ENCODE assay signal across 8 mouse cellular contexts in the genomic region with DNA sequence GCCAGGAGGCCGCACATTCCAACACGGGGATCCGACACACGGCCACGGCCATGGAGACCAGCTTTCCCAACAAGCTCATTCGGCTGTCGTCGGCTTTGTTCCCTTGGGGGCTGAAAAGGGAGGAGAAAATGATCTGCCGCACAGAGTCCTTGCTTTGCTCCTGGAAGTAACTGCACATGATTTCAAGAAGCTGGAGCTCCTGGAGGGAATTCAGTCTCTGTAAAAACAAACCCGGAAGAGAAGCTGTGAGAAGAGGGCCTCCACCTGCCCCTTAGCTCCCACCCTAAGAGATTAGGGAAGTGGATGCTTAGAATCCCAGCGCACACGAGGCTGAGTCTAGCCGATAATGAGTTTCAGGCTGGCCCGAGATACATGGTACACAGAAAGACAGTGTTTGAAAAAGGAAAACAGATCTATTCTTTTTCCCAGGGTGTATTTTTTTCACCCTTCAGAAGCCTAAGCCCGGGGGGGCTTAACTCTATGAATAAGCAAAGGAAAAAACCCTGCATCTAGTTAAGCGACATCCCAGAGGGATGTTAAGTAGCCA. TPM values are rescaled to one million over a fixed set of nuclear protein-coding genes. Genes with fewer than 3 reads are reported as not detected.
A peak's percentile ranks its signal among the peaks of the same experiment; 100 is the strongest.
DNase-seq lines count a peak whose midpoint lies in the region; ATAC-seq and TF ChIP-seq lines count a peak whose summit lies in the region.

No protein-coding gene starts in this region.

- peaks cover 20% of the 10 kb centered on the region for H3K4me1 ChIP-seq in embryonic facial prominence, embryonic 15.5 days
- H3K4me1 ChIP-seq in limb, embryonic 13.5 days = peaks cover 15% of the 10 kb centered on the region
- H3K4me1 ChIP-seq in olfactory bulb, adult 2 months (ENCODE audit: control insufficient read depth, insufficient read depth, low read length) = peaks cover 15% of the 10 kb centered on the region

- TF ChIP-seq CTCF in olfactory bulb, adult 2 months (IDR thresholded peaks at IDR 0.05; ENCODE audit: insufficient read depth, low read depth, low read length) = no peak

- 2% methylated on average over 16 of the region's 16 CpGs for WGBS in embryonic facial prominence, embryonic 15.5 days
- 4% methylated on average over 16 of the region's 16 CpGs for WGBS in limb, embryonic 13.5 days
- 3% methylated on average over 16 of the region's 16 CpGs for WGBS in olfactory bulb, adult 2 months

- peak overlapping the region; percentile 83 for H3K9ac ChIP-seq in embryonic facial prominence, embryonic 15.5 days
- H3K9ac ChIP-seq in limb, embryonic 13.5 days = peak overlapping the region; percentile 95

- no peak overlapping the region; the same call in 1 of the 2 replicates for H3K27ac ChIP-seq in embryonic facial prominence, embryonic 15.5 days (replicated peaks)
- H3K27ac ChIP-seq in limb, embryonic 13.5 days = peak overlapping the region; percentile 82; the same call in 1 of the 2 replicates
- no peak overlapping the region for H3K27ac ChIP-seq in olfactory bulb, adult 2 months (ENCODE audit: insufficient read depth, low read depth, low read length)

- peak overlapping the region; percentile 80 for H3K4me2 ChIP-seq in embryonic facial prominence, embryonic 15.5 days (replicated peaks)
- H3K4me2 ChIP-seq in limb, embryonic 13.5 days (replicated peaks) = peak overlapping the region; percentile 82

- TF ChIP-seq POLR2A in olfactory bulb, adult 2 months (IDR thresholded peaks at IDR 0.05; ENCODE audit: insufficient read depth, low read depth, low read length) = no peak

- H3K4me3 ChIP-seq in embryonic facial prominence, embryonic 15.5 days (replicated peaks) = peak overlapping the region; percentile 91
- H3K4me3 ChIP-seq in limb, embryonic 13.5 days = peak overlapping the region; percentile 89
- peak overlapping the region; percentile 82 for H3K4me3 ChIP-seq in olfactory bulb, adult 2 months (ENCODE audit: insufficient read depth, low read depth, low read length)

- no peak for ATAC-seq in embryonic facial prominence, embryonic 15.5 days (ENCODE audit: insufficient number of reproducible peaks, low FRiP score, low TSS enrichment, low read depth)
- no peak for ATAC-seq in limb, embryonic 13.5 days (ENCODE audit: low FRiP score, low read depth)

- H3K9me3 ChIP-seq in embryonic facial prominence, embryonic 15.5 days (replicated peaks) = no peaks in the 10 kb centered on the region
- H3K9me3 ChIP-seq in limb, embryonic 13.5 days = no peaks in the 10 kb centered on the region

- no peaks in the 10 kb centered on the region for H3K27me3 ChIP-seq in embryonic facial prominence, embryonic 15.5 days
- no peaks in the 10 kb centered on the region for H3K27me3 ChIP-seq in limb, embryonic 13.5 days

- peaks cover 66% of the 10 kb centered on the region for H3K36me3 ChIP-seq in embryonic facial prominence, embryonic 15.5 days
- peaks cover 70% of the 10 kb centered on the region for H3K36me3 ChIP-seq in limb, embryonic 13.5 days

- DNase-seq in retina, embryonic 14.5 days (ENCODE audit: low spot score) = peak; percentile 36
- DNase-seq in retina, postnatal 1 day = no peak
- no peak for DNase-seq in right cerebral cortex, postnatal 4 days
- DNase-seq in thymus, postnatal 25 days = no peak
- DNase-seq in natural killer cell, adult 2 months (ENCODE audit: low spot score in 2 of 2) = no peak

RNA-seq across cellular contexts. Expression of a gene that starts 0.9 kb away (rescaled TPM):
- polyA plus RNA-seq in embryonic facial prominence, embryonic 15.5 days (2015; fragmentation: Nextera tagmentation; extraction: Ambion mirVana) = 33.1 and 33.7 TPM in 2 replicates
- 37.8 and 37.9 TPM in 2 replicates for polyA plus RNA-seq in limb, embryonic 13.5 days (2015; fragmentation: Nextera tagmentation; extraction: Ambion mirVana)
- polyA plus RNA-seq in olfactory bulb, adult 2 months (2012; ENCODE audit: insufficient read depth, insufficient read length, low replicate concordance, missing spikeins) = not detected in 2 replicates

RNA-seq across cellular contexts. Expression of a gene that starts 14.8 kb away (rescaled TPM):
- polyA plus RNA-seq in embryonic facial prominence, embryonic 15.5 days (2015; fragmentation: Nextera tagmentation; extraction: Ambion mirVana) = 74.6 and 77.8 TPM in 2 replicates
- 84.4 and 94.9 TPM in 2 replicates for polyA plus RNA-seq in limb, embryonic 13.5 days (2015; fragmentation: Nextera tagmentation; extraction: Ambion mirVana)
- polyA plus RNA-seq in olfactory bulb, adult 2 months (2012; ENCODE audit: insufficient read depth, insufficient read length, low replicate concordance, missing spikeins) = not detected in 2 replicates

RNA-seq across cellular contexts. Expression of a gene that starts 20.8 kb away (rescaled TPM):
- polyA plus RNA-seq in embryonic facial prominence, embryonic 15.5 days (2015; fragmentation: Nextera tagmentation; extraction: Ambion mirVana) = 0.29 and 0.32 TPM in 2 replicates
- polyA plus RNA-seq in limb, embryonic 13.5 days (2015; fragmentation: Nextera tagmentation; extraction: Ambion mirVana) = 0.28 and 0.33 TPM in 2 replicates
- polyA plus RNA-seq in olfactory bulb, adult 2 months (2012; ENCODE audit: insufficient read depth, insufficient read length, low replicate concordance, missing spikeins) = not detected in 2 replicates

RNA-seq across cellular contexts. Expression of a gene that starts 42.9 kb away (rescaled TPM):
- 0.68 and 1.8 TPM in 2 replicates for polyA plus RNA-seq in embryonic facial prominence, embryonic 15.5 days (2015; fragmentation: Nextera tagmentation; extraction: Ambion mirVana)
- 0.68 and 0.78 TPM in 2 replicates for polyA plus RNA-seq in limb, embryonic 13.5 days (2015; fragmentation: Nextera tagmentation; extraction: Ambion mirVana)
- polyA plus RNA-seq in olfactory bulb, adult 2 months (2012; ENCODE audit: insufficient read depth, insufficient read length, low replicate concordance, missing spikeins) = not detected in 2 replicates

RNA-seq across cellular contexts. Expression of a gene that starts 44.4 kb away (rescaled TPM):
- polyA plus RNA-seq in embryonic facial prominence, embryonic 15.5 days (2015; fragmentation: Nextera tagmentation; extraction: Ambion mirVana) = 4.4 and 5.2 TPM in 2 replicates
- 4.3 and 4.4 TPM in 2 replicates for polyA plus RNA-seq in limb, embryonic 13.5 days (2015; fragmentation: Nextera tagmentation; extraction: Ambion mirVana)
- not detected in 2 replicates for polyA plus RNA-seq in olfactory bulb, adult 2 months (2012; ENCODE audit: insufficient read depth, insufficient read length, low replicate concordance, missing spikeins)

Comparison
In these comparisons a context has a peak if more than half of its experiments do, and no peak if none do; other contexts are left out.
1. RNA of a gene that starts 0.9 kb away (polyA plus RNA-seq): 37.8 to 37.9 TPM in limb, embryonic 13.5 days and 33.1 to 33.7 TPM in embryonic facial prominence, embryonic 15.5 days; not detected in olfactory bulb, adult 2 months; every median in the first group is over 10 times any median in the second.
2. RNA of a gene that starts 14.8 kb away (polyA plus RNA-seq): 84.4 to 94.9 TPM in limb, embryonic 13.5 days and 74.6 to 77.8 TPM in embryonic facial prominence, embryonic 15.5 days; not detected in olfactory bulb, adult 2 months; every median in the first group is over 10 times any median in the second.
3. Peak in every context shown above with its lines, with median percentiles within 50 percentile points of each other: H3K4me3 ChIP-seq.